Mouse (Mus musculus) frontal cortex, postnatal 10 days (tissue): ENCODE data around the gene Cdkl2.

Source experiments
- DNase-seq, 2 experiments: peaks; one replicate each; pipeline ENCODE4 v3.0.0; 2022; ENCODE audit warnings: low spot score in 2 of 2, mixed read lengths in 1 of 2

Cdkl2 gene

GRCm38 (mm10) chr5:92043783-92044182, at the start of gene Cdkl2:
Cdkl2 (minus strand) TSS chr5:92043883.
- DNase-seq, result no peak

- no peak for DNase-seq
These were observed 43.8 kb upstream of the Cdkl2 start for GRCm38 (mm10) chr5:92087469-92087868.

- no peak for DNase-seq
These were observed 42.3 kb upstream of the Cdkl2 start for GRCm38 (mm10) chr5:92085821-92086550.

GRCm38 (mm10) chr5:92085246-92085645, 41.6 kb upstream of the Cdkl2 start:
- no peak for DNase-seq

GRCm38 (mm10) chr5:92083417-92084038, 39.8 kb upstream of the Cdkl2 start, which contains the start of gene G3bp2:
G3bp2 (minus strand) TSS chr5:92083719.
- peak; percentile 95 for DNase-seq

DNA sequence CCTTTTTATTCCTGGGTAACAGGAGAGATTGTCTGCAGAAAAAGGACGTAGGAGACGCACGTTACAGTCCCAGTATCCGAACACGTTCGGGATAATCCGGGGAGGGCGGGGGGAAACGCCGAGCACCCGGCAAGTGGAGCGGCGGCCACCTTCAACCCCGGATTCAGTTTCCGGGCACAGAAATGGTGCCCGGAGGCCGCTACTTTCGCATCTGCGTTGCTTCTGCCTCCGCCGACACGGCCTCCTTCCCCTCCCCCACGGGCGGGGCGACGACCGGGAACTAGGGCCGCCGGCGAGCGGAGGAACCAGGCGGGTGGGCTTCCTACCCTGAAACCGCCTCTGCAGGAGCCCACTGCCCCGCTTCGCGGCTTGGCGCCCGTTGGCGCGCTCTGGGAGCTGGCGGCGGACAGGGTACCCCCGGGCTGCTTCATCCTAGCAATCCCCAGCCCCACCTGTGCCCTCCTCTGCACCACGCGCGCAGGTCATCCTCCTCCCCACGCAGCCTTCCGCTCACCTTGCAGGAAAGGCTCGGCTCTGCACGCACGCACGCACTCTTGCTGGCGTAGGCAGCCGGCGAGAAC, 39.2 kb upstream of the Cdkl2 start:
- DNase-seq, result peak; percentile 65 to 74

DNA sequence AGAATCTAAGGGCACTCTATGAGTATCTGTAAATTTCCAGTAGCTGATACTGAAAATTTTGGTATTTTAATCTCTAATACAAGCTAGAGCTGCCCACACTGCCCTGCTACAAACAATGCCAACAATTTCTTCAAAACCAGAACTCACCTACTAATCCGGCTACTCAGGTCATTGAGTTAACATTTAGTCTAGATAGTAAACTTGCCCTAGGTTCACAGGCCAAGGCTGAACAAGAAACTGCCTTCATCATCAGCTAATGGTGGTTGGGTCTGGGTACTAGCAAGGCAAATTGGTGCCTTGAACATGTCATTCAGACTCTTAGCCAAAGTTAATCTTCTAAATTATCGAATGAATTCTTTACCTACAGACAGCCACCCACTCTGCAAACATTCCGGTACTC, 37.6 kb upstream of the Cdkl2 start:
- DNase-seq, result no peak

DNA sequence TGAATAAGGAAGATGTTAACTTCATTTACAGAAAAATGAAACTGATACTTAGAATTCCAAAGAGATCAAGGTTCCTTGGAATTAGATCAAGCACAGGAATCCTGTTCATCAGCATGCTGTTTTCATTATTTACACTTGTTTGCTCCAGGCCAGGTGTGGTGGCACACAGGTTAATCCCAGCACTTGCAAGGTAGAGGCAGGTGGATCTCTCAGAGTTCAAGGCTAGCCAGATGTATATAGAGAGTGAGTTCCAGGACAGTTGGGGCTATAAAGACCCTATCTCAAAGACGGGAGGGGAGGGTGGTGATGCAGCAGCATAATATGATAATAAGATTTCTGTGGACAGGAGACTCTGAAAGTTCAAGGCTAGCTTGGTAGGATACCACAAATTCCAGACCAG, 36.7 kb upstream of the Cdkl2 start:
- no peak for DNase-seq

GRCm38 (mm10) chr5:92079304-92079703, 35.6 kb upstream of the Cdkl2 start:
- DNase-seq, result no peak

- no peak for DNase-seq
These were observed 35.1 kb upstream of the Cdkl2 start for GRCm38 (mm10) chr5:92078751-92079150.

- no peak for DNase-seq
These were observed 32.6 kb upstream of the Cdkl2 start for GRCm38 (mm10) chr5:92076273-92076672.

- DNase-seq, result no peak
These were observed 30.4 kb upstream of the Cdkl2 start for GRCm38 (mm10) chr5:92074061-92074460.

DNA sequence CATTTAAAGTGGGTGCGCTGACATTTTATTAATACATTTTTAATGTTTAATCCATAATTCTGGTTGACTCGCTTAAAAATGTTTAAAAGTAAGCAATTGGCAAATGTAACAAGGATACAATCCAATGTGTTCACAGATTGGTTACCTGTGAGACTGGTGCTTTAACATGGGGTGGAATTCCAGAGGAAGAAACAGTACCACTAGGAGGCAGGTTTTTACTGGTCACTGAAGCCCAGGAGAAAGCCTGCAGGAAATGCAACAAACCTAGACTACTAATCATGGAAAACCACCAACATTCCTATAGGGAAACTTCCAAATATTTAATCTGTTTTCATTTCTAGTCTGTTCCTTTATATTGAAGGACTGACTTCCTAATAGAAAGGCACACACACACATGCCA, 19.5 kb upstream of the Cdkl2 start:
- DNase-seq, result no peak

GRCm38 (mm10) chr5:92052866-92053265, 9.2 kb upstream of the Cdkl2 start:
- no peak for DNase-seq

DNA sequence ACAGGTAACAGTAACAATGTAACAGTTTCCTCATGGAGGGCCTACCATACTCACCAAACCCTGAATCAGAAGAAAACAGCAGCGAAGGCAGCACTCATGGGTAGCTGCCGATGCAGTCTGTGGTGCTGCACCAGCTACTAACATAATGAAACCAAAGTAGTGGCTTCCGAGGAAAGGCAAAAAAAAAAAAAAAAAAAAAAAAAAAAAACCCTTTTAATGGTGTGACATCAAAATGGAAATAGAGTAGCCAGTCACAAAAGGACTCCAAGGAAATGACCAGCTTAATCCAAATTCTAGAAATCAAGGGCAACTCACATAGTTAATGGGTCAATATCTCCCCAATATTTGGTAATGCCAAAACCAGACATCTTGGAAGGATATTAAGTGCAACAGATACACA, 6.7 kb upstream of the Cdkl2 start:
- DNase-seq, result no peak

- peak; percentile 89 to 91 for DNase-seq
These were observed 1.0 kb downstream of the Cdkl2 start for GRCm38 (mm10) chr5:92042377-92043348.

- DNase-seq, result no peak
These were observed 23.7 kb downstream of the Cdkl2 start for GRCm38 (mm10) chr5:92019960-92020359.

DNA sequence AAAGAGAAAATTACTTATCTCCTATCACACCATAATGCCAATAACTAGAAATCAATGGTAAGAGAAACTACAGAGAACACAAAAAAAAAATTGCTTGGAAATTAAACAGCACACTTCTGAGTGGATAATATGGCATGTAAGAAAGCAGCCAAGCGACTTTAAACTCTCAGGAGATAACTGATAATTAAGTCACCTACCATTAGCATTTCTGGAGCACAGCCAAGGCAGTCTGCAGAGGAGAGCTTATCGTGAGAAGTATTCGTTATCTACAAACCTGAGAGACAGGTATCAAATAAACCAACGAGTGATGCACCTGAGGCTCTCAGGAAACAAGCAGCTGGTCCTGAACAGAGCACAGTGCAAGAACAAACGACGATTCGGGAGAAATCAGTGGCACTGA, 31.9 kb downstream of the Cdkl2 start:
- DNase-seq, result no peak

DNA sequence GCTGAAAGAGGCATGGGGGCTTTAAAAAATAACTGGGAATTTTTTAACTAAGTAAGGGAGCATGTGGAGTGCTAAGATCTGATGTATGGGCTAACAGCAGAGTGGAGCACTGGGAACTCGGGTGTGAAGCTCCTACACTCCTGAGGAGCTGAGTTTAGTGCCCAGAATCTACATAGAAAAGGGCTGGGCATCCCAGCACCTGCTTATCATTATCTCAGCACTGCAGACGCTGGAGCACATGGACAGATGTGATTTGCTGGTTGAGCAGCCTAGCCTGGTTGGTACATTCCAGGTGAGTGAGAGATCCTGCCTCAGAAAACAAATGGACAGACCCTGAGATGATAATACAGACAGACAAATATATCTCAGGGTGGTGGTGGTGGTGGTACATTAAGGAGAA, 33.9 kb downstream of the Cdkl2 start:
- DNase-seq, result no peak

DNA sequence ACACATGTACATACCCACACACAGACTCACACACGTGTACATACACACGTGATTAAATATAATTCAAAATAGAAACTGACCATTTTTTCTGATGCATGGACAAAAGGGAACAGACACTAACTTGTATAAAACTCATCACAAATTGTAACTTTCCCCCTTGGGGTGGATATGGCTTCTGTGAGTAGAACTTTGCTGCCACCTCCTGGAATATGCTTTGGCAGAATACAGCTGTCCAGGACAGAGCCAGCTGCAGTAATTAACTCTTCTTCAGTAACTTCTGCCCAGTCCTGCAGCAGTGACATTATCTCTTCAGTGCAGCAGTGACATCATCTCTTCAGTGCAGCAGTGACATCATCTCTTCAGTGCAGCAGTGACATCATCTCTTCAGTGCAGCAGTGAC, 40.7 kb downstream of the Cdkl2 start:
- DNase-seq, result peak in 1 of 2 experiments; percentile 13

DNA sequence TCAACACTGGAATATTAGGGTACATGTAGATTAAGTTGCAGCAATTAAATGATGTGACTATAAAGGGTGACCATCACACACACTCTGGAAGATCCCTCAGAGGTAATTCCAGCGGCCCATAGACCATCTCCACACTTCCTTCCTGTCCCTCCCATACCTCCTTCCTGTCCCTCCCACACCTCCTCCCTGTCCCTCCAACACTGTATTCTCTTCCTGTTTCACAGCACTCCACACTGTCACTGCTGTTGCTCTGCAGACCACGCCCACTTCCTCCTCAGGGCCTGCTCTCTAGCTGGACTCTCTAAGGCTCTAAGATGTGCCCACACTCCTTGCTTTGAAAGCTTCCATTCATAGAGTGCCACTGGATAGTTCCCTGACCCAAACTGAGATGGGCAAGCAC, 42.9 kb downstream of the Cdkl2 start:
- no peak for DNase-seq

DNA sequence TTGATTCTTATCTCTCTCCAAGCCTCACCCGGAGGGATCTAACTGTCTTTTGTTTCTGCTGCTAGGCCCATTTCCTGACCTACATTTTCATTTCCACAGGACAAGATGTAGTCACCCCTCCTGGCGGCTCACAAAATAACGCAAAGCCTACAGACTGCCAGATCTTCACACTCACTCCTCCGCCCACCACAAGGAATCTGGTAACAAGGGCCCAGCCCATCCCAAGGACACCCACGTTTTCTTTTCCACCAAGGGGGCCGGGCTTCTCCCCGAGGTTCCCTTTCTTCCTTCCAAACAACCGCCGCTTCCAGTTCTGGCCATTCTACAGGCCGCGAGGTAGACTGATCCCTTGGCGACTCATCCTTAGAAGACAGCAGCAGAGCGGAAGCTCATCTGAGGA, 49.1 kb downstream of the Cdkl2 start:
- DNase-seq, result no peak
